Mouse (Mus musculus) urinary bladder, adult 2 months (tissue): ENCODE results near the gene Kazald1. TPM values are rescaled to one million over a fixed set of nuclear protein-coding genes. Genes with fewer than 3 reads are reported as not detected.
A peak's percentile ranks its signal among the peaks of the same experiment; 100 is the strongest.

Experiments used
- DNase-seq: peaks from one replicate; pipeline ENCODE4 v3.0.0; 2022; ENCODE audit warnings: low spot score
- polyA plus RNA-seq: library from polyadenylated mRNA; depleted of rRNA; stranded (reverse); fragments of >200 nt; gene quantifications from 2 replicates; pipeline ENCODE4 v1.2.3, GENCODE M21; 2012

Gene Kazald1
- polyA plus RNA-seq, 1 experiment: 25.1 TPM

DNA sequence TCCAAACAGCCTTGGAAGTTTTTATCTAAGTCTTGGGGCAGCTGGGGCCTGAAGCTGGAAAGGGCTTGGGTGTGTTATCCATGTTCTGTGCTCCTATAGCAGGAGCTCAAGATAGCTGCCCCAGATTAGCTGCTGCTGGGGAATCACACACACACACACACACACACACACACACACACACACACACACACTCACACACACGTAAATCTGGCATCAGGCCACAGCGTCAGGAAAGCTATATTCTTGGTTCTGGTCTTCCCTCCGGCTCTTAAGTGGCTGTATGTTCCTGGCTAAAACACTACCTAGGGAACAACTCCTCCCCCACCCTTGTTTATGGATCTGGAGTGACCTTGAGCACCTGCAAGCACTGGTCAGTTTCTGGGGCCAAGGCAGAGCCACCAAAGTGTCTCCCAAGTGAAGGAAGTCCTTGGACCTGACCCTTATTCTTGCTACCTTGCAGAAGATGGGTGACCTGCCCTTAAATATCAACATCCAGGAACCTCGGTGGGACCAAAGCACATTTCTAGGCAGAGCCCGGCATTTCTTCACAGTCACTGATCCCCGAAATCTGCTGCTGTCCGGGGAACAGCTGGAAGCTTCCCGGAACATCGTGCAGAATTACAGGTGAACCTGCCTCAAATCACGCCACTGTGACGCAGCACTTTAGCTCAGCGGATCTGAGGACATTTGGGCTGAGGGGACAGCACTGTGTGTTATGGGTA lies 26.2 kb upstream of the Kazald1 start:
- DNase-seq: no peak

DNA sequence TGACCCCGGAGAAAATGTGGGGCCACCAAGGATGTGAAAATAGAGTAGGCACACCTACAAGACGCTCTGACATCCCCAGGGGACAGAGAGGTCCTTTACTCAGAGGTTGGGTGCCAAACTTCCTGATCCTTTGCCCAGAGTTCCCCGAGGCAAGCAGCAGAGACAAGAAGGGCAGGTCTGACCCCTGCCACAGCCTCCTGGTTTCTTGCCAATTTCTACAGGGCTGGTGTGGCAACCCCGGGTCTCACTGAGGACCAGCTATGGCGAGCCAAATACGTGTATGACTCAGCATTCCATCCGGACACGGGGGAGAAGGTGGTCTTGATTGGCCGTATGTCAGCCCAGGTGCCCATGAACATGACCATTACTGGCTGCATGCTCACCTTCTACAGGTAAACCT lies 25.5 kb upstream of the Kazald1 start:
- no peak for DNase-seq

DNA sequence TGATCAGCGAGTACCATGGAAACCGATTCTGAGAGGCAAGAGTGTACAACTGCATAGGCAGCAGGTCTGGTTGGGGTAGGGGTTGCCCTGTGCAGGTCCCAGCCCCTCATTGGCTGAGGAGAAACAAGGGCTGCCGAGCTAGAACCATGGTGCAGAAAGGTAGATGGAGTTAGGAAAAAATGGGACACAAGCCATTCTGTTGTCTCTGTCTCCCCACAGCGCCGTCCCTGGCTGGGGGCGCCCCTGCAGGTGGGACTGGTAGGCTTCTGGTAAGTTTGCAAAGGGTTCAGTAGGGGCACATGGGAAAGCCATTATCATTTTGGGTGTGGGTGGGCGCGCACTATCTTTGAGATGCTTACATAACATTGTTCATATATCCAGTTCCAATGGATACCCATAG lies 21.6 kb upstream of the Kazald1 start:
- no peak for DNase-seq

DNA sequence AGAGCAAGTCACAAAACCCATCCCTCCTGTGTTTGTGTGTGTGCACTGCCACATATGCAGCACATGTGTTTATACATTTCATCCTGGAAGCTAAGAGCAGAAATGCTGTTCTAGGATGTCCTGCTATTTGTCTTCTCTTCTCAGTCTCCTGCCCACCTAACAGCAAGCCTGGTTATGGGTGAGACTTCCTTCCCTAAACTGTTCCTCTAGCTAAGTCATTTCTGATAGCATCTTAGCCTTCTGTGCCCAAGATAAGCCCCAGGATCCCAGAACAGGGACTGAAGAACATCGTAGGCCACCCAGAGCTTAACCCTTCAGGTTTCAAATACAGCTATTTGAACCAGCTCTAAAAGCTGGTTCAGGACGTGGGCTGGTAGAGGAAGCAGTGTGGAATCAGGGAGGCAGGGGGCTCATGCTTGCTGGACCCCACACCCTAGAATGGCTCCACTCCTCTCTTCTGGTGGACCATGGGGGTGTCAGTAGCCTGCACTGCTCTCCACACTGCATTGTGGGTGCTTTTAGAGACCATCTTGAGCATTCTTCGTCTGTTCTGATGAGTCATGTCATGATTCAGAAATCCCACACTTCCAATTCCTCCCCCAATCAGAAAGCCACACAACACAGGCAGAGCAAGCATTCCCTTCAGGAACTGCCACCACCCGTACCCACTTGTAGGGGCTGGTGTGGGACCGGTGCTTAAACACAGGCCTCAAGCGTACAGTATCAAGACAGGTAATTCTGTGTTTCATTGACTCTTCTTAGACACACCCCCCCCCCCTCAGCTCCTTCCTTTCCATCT lies 19.9 kb upstream of the Kazald1 start:
- no peak for DNase-seq

DNA sequence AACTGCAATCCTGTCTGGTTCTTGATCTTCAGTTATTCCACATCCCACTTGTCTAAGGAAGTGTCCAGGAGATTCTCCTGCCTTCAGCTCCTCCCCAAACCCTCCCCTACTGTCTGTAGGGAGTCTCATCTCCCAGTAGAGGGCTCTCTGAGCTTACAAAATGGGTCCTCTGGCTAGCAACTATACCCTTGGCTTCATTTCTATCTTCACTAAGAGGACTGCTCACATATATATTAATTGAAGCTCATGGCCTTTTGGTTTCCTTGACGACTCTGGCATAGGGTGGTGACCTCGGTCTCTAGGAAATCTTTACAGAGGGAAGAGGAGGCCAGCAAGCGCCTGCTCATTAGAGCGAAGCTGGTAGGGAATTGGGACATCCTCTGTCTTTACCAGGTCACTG lies 18.7 kb upstream of the Kazald1 start:
- DNase-seq: no peak

DNA sequence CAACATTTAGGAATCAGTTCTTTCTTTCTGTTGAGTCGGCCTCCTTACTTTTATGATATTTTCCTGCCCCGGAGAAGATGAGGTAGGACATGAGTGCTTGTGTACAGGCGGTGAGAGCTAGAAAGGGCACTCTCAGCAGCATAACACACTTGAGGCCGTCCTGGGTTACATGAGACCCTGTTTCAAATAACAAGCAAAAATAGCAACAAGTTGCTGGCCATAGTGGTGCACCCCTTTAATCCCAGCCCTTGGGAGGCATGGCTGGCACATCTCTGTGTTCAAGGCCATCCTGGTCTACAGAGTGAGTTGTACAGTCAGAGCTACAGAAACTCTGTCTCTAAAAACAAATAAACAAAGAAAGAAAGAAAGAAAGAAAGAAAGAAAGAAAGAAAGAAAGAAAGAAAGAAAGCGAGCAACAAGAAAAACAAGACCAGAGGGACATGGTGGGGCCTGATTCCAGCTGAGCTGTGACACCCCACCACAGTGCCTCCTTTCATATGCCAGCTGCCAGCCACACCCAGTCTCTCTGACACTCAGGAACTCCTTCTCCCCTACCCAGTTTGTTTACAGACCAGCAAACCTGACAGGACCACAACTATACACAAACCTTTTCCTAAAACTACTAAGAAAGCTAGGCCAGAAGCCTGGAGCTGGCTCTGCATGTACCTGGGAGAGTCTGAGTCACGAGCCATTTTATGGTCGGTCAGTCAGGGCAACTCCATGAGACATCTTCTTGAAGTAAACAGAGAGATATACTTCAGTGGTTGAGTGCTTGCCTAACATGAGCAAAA lies 17.9 kb upstream of the Kazald1 start:
- DNase-seq: no peak

DNA sequence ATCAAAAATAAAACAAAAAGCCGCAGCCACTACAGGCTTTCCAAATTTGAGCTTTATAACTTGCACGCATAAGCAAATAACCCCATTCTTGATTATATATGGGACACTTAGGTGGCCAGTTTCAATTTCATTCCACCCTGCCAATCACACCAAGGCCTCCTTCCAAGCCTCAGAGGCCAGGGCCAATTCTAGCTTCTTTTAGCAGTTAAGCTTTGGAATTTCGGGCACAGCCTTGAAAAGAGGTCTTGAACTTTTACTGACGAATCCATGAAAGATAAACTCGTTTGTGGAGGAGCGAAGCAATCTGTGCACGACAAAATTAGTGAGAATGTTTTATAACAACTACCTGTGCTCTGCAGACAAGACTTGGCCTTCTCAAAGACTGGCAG lies 17.3 kb upstream of the Kazald1 start:
- no peak for DNase-seq

DNA sequence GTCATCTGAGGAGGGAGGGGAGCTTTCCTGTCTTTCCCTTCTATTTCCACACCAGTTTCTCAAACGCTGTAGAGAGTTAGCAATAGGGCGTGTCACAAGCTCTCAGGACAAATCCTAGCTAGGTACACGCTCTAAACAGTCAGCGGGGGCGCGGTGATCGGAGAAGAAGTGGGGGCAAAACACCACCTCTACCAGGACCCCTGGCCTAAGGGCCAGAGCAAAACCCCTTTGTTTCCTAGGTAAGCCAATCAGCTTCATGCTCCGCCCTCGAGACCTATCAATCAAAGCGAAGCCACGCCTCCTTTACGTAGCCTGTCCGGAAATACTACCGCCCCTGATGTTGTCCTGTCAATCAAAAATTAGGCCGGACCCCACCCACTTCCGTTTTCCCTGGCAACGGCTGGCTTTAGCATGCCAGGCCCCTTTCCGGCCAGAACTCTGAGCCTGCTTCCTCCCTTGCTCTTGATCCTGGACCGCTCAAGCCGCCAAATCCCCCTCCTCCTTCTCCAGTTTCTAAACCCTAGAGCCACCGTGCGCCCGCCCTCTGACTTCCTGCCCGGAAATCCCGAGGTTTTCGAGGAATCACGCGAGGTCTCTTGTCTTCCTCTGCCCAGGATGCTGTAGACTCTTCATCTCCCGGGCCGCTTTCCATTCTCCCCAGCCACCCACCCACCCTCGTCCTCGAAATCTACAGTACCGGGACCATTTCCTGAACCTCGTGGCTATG lies 16.8 kb upstream of the Kazald1 start:
- peak; percentile 66 for DNase-seq

DNA sequence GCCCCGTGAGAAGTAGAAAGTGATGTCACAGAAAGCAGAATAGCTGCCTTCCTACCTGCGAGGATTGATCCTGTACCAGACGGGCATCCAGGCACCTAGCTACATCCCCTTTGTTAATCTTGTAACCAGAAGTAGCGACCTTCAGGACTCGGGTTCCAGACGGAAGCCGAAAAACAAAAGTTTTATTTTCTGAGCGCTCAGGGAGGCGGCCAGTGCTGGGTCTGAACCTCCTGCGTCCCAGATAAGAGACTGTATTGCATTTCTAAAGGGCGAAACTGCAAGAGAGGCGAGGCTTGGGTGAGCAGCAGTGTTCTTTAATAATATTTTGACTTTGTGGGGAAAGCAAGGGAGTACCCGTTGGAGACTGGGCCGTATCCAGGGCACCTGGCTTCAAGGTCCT lies 16.2 kb upstream of the Kazald1 start:
- DNase-seq: no peak

DNA sequence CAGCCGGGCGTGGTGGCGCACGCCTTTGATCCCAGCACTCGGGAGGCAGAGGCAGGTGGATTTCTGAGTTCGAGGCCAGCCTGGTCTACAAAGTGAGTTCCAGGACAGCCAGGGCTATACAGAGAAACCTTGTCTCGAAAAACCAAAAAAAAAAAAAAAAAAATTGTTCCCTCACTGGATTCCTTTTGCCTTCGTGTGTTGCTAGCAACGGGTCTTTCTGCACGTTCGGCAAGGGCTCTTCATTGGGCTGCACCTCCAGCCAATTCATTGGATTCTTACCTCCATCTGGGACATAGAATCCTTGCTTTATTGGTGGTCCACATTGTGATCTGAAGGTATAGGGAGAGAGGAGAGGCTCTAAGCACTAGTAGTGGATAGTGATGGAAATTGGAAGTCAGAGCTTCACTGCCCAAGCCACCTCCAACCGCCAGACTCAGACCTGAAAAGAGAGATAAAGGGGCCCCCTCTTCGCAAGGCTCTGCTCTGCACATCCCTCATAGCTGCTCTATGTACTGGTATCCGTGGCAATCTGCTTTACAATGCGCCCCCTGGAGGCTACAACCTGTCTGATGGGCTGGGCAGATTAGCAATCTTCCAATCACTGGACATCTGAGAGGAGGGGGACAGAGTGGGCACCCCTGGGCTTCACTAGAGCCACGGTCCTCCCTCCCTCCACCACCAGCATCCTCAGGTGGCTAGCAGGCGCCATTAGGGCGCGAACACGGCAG lies 11.3 kb upstream of the Kazald1 start:
- no peak for DNase-seq

DNA sequence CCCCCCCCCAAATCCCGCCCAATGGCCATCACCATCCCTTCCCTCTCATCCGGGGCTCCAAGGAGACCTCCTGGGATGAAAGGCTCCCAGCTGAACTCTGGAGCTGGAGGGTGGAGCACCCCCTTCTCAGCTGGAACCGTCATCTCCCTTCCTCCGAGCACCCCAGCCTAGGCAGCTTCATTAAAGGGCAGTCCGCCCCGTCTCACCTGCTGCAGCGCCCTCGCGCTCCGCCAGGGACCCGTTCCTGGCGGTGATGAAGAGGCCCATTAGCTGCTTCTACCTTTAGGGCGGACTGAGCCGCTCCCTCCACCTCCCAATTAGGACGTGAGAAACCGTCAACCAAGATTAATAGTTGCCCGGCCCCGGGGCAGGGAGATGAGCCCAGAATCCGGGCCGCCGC lies 9.8 kb upstream of the Kazald1 start:
- DNase-seq: no peak

DNA sequence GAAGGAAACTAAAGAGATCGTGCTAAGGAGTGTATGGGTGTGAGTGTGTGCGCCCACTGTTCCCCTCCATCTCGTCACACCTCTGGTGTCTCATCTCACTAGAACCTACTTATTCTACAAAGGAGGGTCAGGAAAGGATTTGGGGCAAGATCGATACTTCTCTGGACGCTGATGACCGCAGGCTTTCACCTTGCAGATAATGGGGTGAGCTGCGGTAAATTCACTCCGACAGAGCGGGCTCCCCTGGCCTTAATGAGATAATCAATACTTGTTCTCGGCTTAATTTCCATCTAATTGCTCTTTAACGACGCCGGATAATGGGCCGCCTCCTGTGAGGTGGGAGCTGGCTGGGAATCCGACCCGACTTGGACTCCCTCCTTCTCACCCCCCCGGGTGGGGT lies 7.9 kb upstream of the Kazald1 start:
- no peak for DNase-seq

DNA sequence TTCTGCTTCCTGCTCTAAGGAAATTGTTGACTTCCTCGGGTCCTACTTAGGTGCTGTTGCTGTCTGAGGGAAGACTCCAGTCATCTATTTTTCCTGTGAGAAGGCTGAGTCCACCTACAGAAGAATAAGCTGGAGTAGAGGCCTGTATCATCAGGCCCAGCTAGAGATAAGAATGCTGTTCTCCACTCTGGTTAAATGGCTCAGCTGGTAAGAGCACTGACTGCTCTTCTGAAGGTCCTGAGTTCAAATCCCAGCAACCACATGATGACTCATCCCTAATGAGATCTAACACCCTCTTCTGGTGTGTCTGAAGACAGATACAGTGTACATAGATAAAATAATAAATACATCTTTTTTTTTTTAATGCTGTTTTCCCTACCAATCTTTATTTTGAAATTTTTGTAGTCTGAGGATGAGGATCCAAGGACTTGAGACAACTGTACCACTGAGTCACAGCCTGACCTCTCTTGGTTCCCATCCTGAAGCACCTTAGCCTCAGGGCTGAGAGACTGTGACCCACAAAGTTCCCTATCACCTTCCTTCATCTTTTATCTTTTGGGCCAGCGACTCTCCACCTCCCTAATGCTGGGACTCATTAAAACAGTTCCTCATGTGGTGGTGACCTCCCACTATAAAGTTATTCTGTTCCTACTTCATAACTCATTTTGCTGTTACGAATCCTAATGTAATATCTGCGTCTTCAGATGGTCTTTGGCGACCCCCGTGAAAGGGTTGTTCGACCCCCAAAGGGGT lies 7.1 kb upstream of the Kazald1 start:
- no peak for DNase-seq

DNA sequence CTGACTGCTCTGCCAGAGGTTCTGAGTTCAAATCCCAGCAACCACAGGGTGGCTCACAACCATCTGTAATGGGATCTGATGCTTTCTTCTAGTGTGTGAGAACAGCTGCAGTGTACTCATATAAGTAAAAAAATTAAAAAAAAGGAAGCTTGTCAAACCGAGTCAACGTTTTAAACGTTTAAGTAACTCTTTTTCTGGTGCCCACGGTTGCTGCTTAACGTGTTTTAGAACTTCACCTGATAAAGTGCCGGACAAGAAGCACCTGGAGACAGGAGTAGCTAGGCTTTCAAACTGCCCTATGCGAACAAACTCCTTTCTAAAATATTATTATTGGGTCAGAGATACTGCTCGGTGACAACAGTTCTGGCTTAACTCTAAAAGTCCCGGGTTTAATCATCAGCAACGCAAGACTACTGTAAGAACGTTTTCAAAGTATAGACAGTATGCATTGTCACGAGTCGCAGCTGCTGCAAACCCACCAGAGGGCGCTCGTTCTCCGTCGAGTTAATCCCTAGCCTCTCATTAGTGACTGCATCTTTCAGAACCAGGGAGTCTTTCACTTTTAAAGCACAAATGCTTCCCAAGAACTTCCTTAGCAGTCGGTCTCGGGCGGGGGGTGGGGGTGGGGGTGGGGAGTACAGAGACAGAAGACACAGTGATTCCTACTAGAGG lies 1.0 kb upstream of the Kazald1 start:
- peak; percentile 70 for DNase-seq

DNA sequence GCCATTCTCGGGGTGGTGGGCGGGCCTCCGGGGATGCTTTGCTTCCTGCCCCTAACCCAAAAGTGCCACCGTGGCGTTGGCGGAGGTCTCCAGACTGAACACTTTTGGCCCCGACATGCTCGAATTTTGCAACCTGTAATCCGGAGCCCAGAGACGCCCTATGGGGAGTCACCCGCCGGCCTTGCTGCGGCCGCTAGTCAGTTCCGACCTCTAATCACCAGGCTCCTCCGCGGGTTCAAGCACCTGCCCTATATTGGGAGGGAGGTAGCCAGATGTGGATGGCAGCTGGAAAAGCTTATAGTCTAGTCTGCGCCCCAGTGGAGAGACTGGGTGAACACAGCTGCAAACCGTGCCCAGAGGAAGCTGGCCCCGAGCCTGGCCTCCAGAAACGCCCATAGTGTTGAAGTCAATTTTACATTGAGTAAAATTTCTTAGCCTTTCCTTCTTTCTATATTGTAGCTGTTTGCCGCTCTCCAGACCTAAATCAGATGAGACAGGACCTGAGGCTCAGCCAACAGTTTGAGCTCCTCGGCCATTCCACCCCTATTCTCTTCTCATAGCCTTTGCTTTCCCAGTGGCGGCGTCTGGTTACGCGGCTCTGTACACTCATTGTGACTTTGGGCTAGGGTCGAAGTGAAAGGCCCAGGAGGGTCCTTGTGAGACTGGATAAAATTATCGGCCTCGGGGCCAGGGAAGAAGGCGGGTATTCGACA lies 438 bp downstream of the Kazald1 start:
- DNase-seq: no peak

DNA sequence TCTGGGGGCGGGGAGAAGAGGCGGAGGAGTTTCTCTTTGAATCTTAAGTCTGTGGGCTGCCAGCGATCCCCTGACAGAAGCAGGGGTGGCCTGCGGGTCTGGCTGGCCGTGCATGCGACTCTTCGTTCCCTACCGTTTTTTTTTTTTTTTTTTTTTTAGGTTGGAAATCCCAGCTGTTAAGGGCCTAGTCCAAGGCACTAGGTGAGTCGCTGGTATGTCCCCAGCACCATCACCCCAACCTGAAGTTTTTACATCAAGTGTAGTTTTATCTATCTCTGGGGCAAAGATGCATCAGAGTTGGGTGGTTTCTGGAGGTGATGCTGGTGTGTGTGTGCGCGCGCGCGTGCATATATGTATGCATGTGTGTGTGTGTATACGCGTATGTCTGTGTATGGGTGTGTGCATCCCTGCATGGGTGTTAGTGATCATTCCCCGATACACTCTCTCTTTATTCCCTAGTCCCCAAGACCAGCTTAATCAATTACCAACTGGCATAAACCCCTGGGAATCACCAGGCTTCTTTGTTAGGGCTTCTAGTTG lies 1.1 kb downstream of the Kazald1 start:
- DNase-seq: no peak

DNA sequence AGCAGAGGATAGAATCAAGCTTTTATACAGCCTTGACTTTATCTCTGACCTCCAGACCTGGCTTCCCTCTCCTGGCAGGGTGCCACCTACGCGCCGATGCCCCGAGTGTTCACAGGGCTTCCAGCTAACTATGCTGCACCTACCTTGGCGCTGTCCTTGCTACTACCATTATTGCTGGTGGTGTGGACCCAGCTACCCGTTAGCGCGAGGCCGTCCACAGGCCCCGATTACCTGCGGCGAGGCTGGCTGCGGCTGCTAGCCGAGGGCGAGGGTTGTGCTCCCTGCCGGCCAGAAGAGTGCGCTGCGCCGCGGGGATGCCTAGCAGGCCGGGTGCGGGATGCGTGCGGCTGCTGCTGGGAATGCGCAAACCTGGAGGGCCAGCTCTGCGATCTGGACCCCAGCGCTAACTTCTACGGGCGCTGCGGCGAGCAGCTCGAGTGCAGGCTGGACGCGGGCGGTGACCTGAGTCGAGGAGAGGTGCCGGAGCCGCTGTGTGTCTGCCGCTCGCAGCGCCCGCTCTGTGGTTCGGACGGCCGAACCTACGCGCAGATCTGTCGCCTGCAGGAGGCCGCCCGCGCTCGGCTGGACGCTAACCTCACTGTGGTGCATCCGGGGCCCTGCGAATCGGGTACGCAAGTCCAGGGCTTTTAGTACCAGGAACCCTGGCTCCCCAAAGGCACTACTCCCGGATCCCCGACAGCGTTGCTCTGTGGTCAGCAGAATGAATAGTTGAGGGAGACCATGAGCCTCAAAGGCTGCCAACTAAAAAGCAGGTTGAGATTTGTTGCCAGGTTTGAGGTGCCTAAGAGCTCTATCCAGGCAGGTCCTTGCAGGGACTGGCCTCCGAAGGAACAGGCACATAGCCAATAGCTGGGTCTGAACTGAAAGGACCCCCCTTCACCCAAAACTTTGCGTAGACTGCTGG lies 1.8 kb downstream of the Kazald1 start:
- peak; percentile 64 for DNase-seq
